Mouse (Mus musculus) MEL (cell line): ENCODE data around the gene Svs4. TPM values are rescaled to one million over a fixed set of nuclear protein-coding genes. Genes with fewer than 3 reads are reported as not detected.
"Not testable (repeated sequence)": the region's sequence is repeated elsewhere in the genome, so short reads cannot be mapped to it uniquely, and the experiment has no call there.

Experiments used
- DNase-seq: peaks from one replicate; pipeline ENCODE4 v3.0.0; 2011; ENCODE audit warnings: low read depth, low spot score
- H3K27ac ChIP-seq: 2 replicates; pipeline ENCODE4 v1.5.1; 2012; ENCODE audit warnings: low read depth, mild to moderate bottlenecking, control low read depth, low read length, moderate library complexity; ENCODE audit not compliant: control insufficient read depth
- H3K27me3 ChIP-seq, 2 experiments: fragments of 150-350 bp in 1 of 2; sonication (generic) in 1 of 2; 2 replicates each; pipeline ENCODE4 v1.6.1; 2012; ENCODE audit warnings: low read length in 2 of 2, mild to moderate bottlenecking in 2 of 2, improper control_type of control experiment in 1 of 2, moderate library complexity in 1 of 2; ENCODE audit not compliant: insufficient read depth in 2 of 2, control insufficient read depth in 1 of 2
- H3K36me3 ChIP-seq, 2 experiments: 2 replicates each; pipeline ENCODE4 v1.6.1; 2012 to 2014; ENCODE audit warnings: low read length in 2 of 2, improper control_type of control experiment in 1 of 2, inconsistent platforms in 1 of 2, mild to moderate bottlenecking in 1 of 2; ENCODE audit not compliant: insufficient read depth in 2 of 2, control insufficient read depth in 1 of 2
- H3K4me1 ChIP-seq, 2 experiments: fragments of 150-350 bp in 1 of 2; sonication (generic) in 1 of 2; 2 replicates each; pipeline ENCODE4 v1.6.1; 2012; ENCODE audit warnings: low read length in 2 of 2, improper control_type of control experiment in 1 of 2, mild to moderate bottlenecking in 1 of 2; ENCODE audit not compliant: insufficient read depth in 2 of 2, control insufficient read depth in 1 of 2
- H3K4me3 ChIP-seq, 2 experiments: fragments of 150-350 bp in 1 of 2; sonication (generic) in 1 of 2; 2 replicates each; pipeline ENCODE4 v1.5.1; 2012; ENCODE audit warnings: low read depth in 2 of 2, low read length in 2 of 2, mild to moderate bottlenecking in 2 of 2, moderate library complexity in 2 of 2, control low read depth in 1 of 2, improper control_type of control experiment in 1 of 2; ENCODE audit not compliant: control insufficient read depth in 1 of 2, insufficient read depth in 1 of 2
- H3K79me2 ChIP-seq: 2 replicates; pipeline ENCODE4 v1.6.1; 2012; ENCODE audit warnings: mild to moderate bottlenecking, low read length, moderate library complexity; ENCODE audit not compliant: control insufficient read depth, poor library complexity, insufficient read depth
- H3K9ac ChIP-seq: 2 replicates; pipeline ENCODE4 v1.6.1; 2012; ENCODE audit warnings: low read depth, mild to moderate bottlenecking, control low read depth, low read length, moderate library complexity; ENCODE audit not compliant: control insufficient read depth, poor library complexity, severe bottlenecking
- H3K9me3 ChIP-seq: fragments of 150-350 bp; sonication (generic); replicated peaks from 2 replicates; pipeline ENCODE4 v1.6.1; 2012; ENCODE audit warnings: mild to moderate bottlenecking, low read length, improper control_type of control experiment, moderate library complexity; ENCODE audit not compliant: insufficient read depth
- BHLHE40 ChIP-seq: IDR thresholded peaks from 2 replicates; pipeline ENCODE4 v1.6.1; 2012; ENCODE audit warnings: low read depth, mild to moderate bottlenecking, inconsistent platforms, low read length, improper control_type of control experiment, borderline replicate concordance
- E2F4 ChIP-seq: IDR thresholded peaks from 2 replicates; pipeline ENCODE4 v1.6.1; 2011; ENCODE audit warnings: low read depth, low read length, improper control_type of control experiment, borderline replicate concordance
- EP300 ChIP-seq, 2 experiments: IDR thresholded peaks; 2 replicates each; pipeline ENCODE4 v1.6.1; 2011; ENCODE audit warnings: improper control_type of control experiment in 2 of 2, low read length in 2 of 2, low read depth in 1 of 2, mild to moderate bottlenecking in 1 of 2
- MAX ChIP-seq: IDR thresholded peaks from 2 replicates; pipeline ENCODE4 v1.6.1; 2011; ENCODE audit warnings: low read length, improper control_type of control experiment
- MAZ ChIP-seq: IDR thresholded peaks from 2 replicates; pipeline ENCODE4 v1.6.1; 2012; ENCODE audit warnings: low read depth, mild to moderate bottlenecking, inconsistent platforms, low read length, improper control_type of control experiment
- NRF1 ChIP-seq: IDR thresholded peaks from 2 replicates; pipeline ENCODE4 v1.6.1; 2014; ENCODE audit warnings: low read depth, mild to moderate bottlenecking, inconsistent platforms, low read length, improper control_type of control experiment, moderate library complexity; ENCODE audit not compliant: poor library complexity, insufficient read depth, severe bottlenecking
- POLR2AphosphoS2 ChIP-seq: IDR thresholded peaks from 2 replicates; pipeline ENCODE4 v1.6.1; 2011; ENCODE audit warnings: low read length, improper control_type of control experiment
- ZC3H11A ChIP-seq: IDR thresholded peaks from 2 replicates; pipeline ENCODE4 v1.6.1; 2012; ENCODE audit warnings: low read depth, mild to moderate bottlenecking, inconsistent platforms, low read length, improper control_type of control experiment
- polyA plus RNA-seq, 2 experiments: library from polyadenylated mRNA; stranded (reverse) in 1 of 2; unstranded in 1 of 2; fragments of >175 nt in 1 of 2; fragments of >200 nt in 1 of 2; gene quantifications; 2 replicates each; pipeline versions ENCODE4 v1.2.1 to v1.2.4; 2012; ENCODE audit warnings: low replicate concordance in 2 of 2, low read depth in 1 of 2; ENCODE audit not compliant: insufficient read length in 2 of 2, insufficient read depth in 1 of 2, missing spikeins in 1 of 2
- total RNA-seq: library from RNA; depleted of rRNA; stranded (reverse); fragments of 300-350 nt; gene quantifications from 2 replicates; pipeline ENCODE4 v1.2.3, GENCODE M21; 2012

The Svs4 gene
- total and polyA plus RNA-seq, 3 experiments, result not detected

GRCm38 (mm10) chr2:164312599-164312998, 34.3 kb upstream of the Svs4 start:
- DNase-seq, result no peak
- H3K9ac ChIP-seq, result no peak overlapping the region
- no peak for TF ChIP-seq MAZ
- TF ChIP-seq, all 39 proteins: peak for 0

GRCm38 (mm10) chr2:164288968-164289367, 10.7 kb upstream of the Svs4 start, which contains the start of gene Svs3a:
TSS of gene Svs3a (plus strand) at chr2:164289268.
- not testable (repeated sequence) for H3K4me1 ChIP-seq, H3K27me3 ChIP-seq, H3K9me3 ChIP-seq, DNase-seq, H3K36me3 ChIP-seq, H3K27ac ChIP-seq, H3K79me2 ChIP-seq, H3K9ac ChIP-seq, H3K4me3 ChIP-seq

More at GRCm38 (mm10) chr2:164312599-164312998, 34.3 kb upstream of the Svs4 start:
- H3K9me3 ChIP-seq, result no peaks in the 10 kb centered on the region
- peaks cover 2% of the 10 kb centered on the region in 2 experiments; a peak in 1 of 4 replicates for H3K27me3 ChIP-seq
- H3K27ac ChIP-seq, result no peak overlapping the region
- H3K79me2 ChIP-seq, result no peaks in the 10 kb centered on the region
- no peaks in the 10 kb centered on the region for H3K36me3 ChIP-seq
- H3K4me1 ChIP-seq, result no peaks in the 10 kb centered on the region
- no peak overlapping the region for H3K4me3 ChIP-seq

- not testable (repeated sequence) for H3K9ac ChIP-seq, DNase-seq, H3K79me2 ChIP-seq, H3K9me3 ChIP-seq, H3K4me1 ChIP-seq, H3K36me3 ChIP-seq, H3K4me3 ChIP-seq, H3K27ac ChIP-seq
- peaks cover 4 to 14% of the 10 kb centered on the region in 2 experiments; a peak in 3 of 4 replicates for H3K27me3 ChIP-seq
Observed at GRCm38 (mm10) chr2:164256540-164256939, 21.7 kb downstream of the Svs4 start, which contains the start of gene Svs3b. TSS of gene Svs3b (minus strand) at chr2:164256640.

GRCm38 (mm10) chr2:164238366-164238765, 39.9 kb downstream of the Svs4 start, which contains the start of gene Svs2:
TSS of gene Svs2 (minus strand) at chr2:164238466.
- H3K9me3 ChIP-seq, result no peaks in the 10 kb centered on the region

More at GRCm38 (mm10) chr2:164238366-164238765, 39.9 kb downstream of the Svs4 start, which contains the start of gene Svs2:
- TF ChIP-seq MAX (no peak), MAZ (no peak), BHLHE40 (no peak), POLR2AphosphoS2 (no peak), EP300 (IDR thresholded peaks at IDR 0.05; ENCODE audit: low read depth in 1 of 2, low read length in 2 of 2) (no peak), NRF1 (no peak), ZC3H11A (no peak), E2F4 (no peak)
- Histone ChIP-seq H3K9ac (no peak within 1 kb of the TSS), H3K4me1 (no peaks in the 10 kb centered on the region), H3K27ac (no peak within 1 kb of the TSS), H3K79me2 (no peaks in the 10 kb centered on the region), H3K36me3 (no peaks in the 10 kb centered on the region), H3K27me3 (peaks cover 0 to 6% of the 10 kb centered on the region in 2 experiments; a peak in 2 of 4 replicates), H3K4me3 (no peak within 1 kb of the TSS)
- no peak for DNase-seq
